In the genomic region with DNA sequence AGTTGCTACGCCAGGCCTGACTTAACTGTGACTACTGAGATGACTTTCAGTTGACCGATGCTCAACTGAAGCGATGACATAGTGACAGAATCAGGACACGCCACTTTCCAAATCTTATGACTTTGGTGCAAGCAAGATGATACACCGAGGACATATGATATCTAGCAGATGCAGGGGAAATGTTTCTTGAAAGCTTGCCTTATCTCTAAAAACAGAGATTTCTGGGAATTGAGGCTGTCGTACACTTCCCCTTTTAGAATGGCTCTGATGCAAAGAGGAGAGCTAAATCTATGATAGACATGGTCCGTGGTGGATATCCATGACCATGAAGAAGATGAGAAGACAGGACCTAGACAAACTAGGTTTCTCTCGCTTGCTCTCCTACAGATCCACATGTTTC, we compare ENCODE assay signal across 15 mouse cellular contexts.
"Had no signal": no experiment of that assay in that cellular context is flagged by ENCODE, and none has a peak within 500 bp of the region (broad histone marks: within the 10 kb centered on the region; RNA-seq: fewer than 3 reads in every experiment).

No protein-coding gene starts in this region.

- H3K4me3 ChIP-seq: megakaryocyte, embryonic 14.5 days; midbrain, embryonic 13.5 days; neural tube, embryonic 12.5 days; stomach, embryonic 15.5 days had no signal

- H3K9ac ChIP-seq: lung, embryonic 14.5 days; midbrain, embryonic 13.5 days; neural tube, embryonic 12.5 days; stomach, embryonic 15.5 days had no signal

- H3K27ac ChIP-seq: midbrain, embryonic 13.5 days; neural tube, embryonic 12.5 days; stomach, embryonic 15.5 days; stomach, postnatal 0 days had no signal

- H3K36me3 ChIP-seq: midbrain, embryonic 13.5 days; neural tube, embryonic 12.5 days; stomach, embryonic 15.5 days had no signal

- H3K4me2 ChIP-seq: lung, embryonic 14.5 days; midbrain, embryonic 11.5 days; midbrain, embryonic 13.5 days; neural tube, embryonic 12.5 days; stomach, embryonic 15.5 days had no signal

- ATAC-seq: midbrain, embryonic 13.5 days; midbrain, embryonic 16.5 days had no signal

- H3K4me1 ChIP-seq: stomach, embryonic 15.5 days had no signal

- DNase-seq: lung, adult 18-20 months; lung, embryonic 14.5 days; lung, postnatal 10 days; lung, postnatal 4 days; right cerebral cortex, postnatal 14 days; thymus, adult 2 months; thymus, postnatal 25 days; thymus, postnatal 4 days had no signal

- H3K27me3 ChIP-seq: midbrain, embryonic 13.5 days; neural tube, embryonic 12.5 days; stomach, embryonic 15.5 days had no signal

- H3K9me3 ChIP-seq: midbrain, embryonic 13.5 days; neural tube, embryonic 12.5 days; stomach, embryonic 15.5 days had no signal
